Mouse (Mus musculus): Measurements from ENCODE around the gene Ap3b1. TPM values are rescaled to one million over a fixed set of nuclear protein-coding genes. Genes with fewer than 3 reads are reported as not detected.

Gene Ap3b1
- polyA plus RNA-seq, 1 experiment from 2014 or later, result 35.1 TPM

DNA sequence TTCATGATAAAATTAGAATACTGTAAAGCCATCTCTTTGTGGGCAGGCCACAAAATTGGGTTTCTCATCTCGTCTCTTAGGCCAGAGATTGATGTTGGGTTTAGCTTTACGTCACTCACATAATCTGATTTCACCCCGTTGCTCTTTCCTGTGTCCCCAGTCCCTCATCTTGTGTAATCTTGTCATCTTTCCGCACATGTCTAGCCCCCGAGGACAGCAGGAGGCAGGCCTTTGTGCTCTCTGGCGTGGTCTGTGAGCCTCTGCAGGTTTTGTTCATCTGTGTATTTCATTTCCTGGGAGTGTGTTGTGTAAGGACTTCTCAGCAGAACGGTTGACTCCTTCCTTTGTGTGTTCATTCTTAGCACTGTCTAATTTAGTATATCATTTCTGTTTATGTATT is 90.8 kb downstream of the Ap3b1 start:
- no peaks in the 10 kb centered on the region for H3K9me3 ChIP-seq (replicated peaks; ENCODE audit: control insufficient read depth, low read length)
- no peak overlapping the region for H3K9ac ChIP-seq (ENCODE audit: low read depth, low read length)
- no peaks in the 10 kb centered on the region for H3K4me1 ChIP-seq (ENCODE audit: control insufficient read depth, insufficient read depth, low read length)
- 71% methylated on average over 7 of the region's 7 CpGs for WGBS (ENCODE audit: insufficient replicate concordance)
- no peak overlapping the region for H3K27ac ChIP-seq (ENCODE audit: low read depth, low read length)
- no peak for ATAC-seq (replicated peaks; ENCODE audit: insufficient number of reproducible peaks, low FRiP score, low TSS enrichment)
- no peaks in the 10 kb centered on the region for H3K36me3 ChIP-seq (ENCODE audit: control insufficient read depth, insufficient read depth, low read length)
- H3K4me2 ChIP-seq, result no peak overlapping the region
- no peaks in the 10 kb centered on the region for H3K27me3 ChIP-seq (ENCODE audit: control insufficient read depth, insufficient read depth, low read length)
- H3K4me3 ChIP-seq (ENCODE audit: low read depth, low read length), result no peak overlapping the region

DNA sequence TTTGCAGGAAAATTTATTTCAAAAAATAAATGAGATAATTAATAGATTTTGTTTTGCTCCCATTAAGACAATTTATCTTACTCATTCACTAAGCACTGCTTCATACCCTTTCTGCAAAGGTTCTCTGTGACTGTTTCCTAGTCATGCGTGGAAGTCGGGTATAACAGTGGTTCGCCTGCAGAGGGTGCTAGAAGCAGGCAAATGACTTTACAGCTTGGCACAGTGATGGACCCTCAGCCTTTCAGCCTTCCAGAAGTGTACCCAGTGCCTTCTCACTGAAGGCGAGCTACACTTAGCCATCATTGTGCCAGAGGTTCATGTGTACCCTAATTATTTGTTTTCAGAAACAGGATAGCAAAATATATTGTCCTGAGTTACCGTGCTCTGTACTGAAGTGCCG is 92.5 kb downstream of the Ap3b1 start:
- Histone ChIP-seq H3K4me1 (ENCODE audit: control insufficient read depth, insufficient read depth, low read length) (no peaks in the 10 kb centered on the region), H3K4me3 (ENCODE audit: low read depth, low read length) (no peak overlapping the region), H3K36me3 (ENCODE audit: control insufficient read depth, insufficient read depth, low read length) (no peaks in the 10 kb centered on the region), H3K27ac (ENCODE audit: low read depth, low read length) (no peak overlapping the region), H3K9me3 (replicated peaks; ENCODE audit: control insufficient read depth, low read length) (no peaks in the 10 kb centered on the region), H3K9ac (ENCODE audit: low read depth, low read length) (no peak overlapping the region), H3K4me2 (no peak overlapping the region), H3K27me3 (ENCODE audit: control insufficient read depth, insufficient read depth, low read length) (no peaks in the 10 kb centered on the region)
- ATAC-seq (replicated peaks; ENCODE audit: insufficient number of reproducible peaks, low FRiP score, low TSS enrichment), result no peak
- WGBS (ENCODE audit: insufficient replicate concordance), result 60% methylated on average over 6 of the region's 6 CpGs

DNA sequence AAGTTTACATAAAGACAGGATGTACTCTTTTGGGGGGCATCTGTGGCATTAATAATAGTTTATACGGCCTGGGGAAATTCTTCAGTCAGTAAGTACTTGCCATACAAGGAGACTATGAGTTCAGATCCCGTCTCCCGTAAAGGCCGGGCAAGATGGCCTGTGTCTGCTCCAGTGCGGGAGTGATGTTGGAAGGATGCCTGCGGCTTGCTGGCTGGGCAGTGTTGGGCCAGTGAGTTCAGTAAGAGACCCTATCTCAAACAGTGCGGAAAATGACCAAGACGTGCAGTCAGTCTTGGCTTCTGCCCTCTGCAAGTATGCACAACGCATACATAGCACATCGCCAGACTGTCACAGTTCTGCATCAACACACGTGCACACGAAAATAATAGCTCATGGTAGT is 95.4 kb downstream of the Ap3b1 start:
- Histone ChIP-seq H3K4me1 (ENCODE audit: control insufficient read depth, insufficient read depth, low read length) (no peaks in the 10 kb centered on the region), H3K4me3 (ENCODE audit: low read depth, low read length) (no peak overlapping the region), H3K27me3 (ENCODE audit: control insufficient read depth, insufficient read depth, low read length) (no peaks in the 10 kb centered on the region), H3K27ac (ENCODE audit: low read depth, low read length) (no peak overlapping the region), H3K4me2 (no peak overlapping the region), H3K9ac (ENCODE audit: low read depth, low read length) (no peak overlapping the region), H3K36me3 (ENCODE audit: control insufficient read depth, insufficient read depth, low read length) (0 out of 2 replicates have a peak, but pooled peaks cover 2% of the 10 kb centered on the region), H3K9me3 (replicated peaks; ENCODE audit: control insufficient read depth, low read length) (no peaks in the 10 kb centered on the region)
- WGBS (ENCODE audit: insufficient replicate concordance), result 93% methylated on average over 12 of the region's 12 CpGs
- no peak for ATAC-seq (replicated peaks; ENCODE audit: insufficient number of reproducible peaks, low FRiP score, low TSS enrichment)

DNA sequence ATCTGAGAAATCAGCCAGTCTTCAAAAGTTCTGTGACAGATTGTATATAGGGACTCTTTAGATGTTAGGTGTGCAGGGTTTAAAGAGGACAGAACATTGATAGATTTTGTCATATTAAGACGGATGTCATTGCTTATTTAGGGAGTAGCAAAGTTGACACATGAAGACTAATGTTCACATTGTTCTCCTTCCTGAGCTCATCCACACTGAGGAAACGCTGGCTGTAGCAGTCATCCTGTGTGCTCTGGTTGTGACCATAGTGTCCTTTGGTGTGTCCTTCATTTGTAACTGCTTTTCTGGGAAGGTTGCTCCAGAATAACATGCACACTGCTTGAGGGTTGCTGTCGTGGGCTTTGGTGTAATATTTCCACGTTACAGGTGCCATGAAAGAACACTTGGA is 100.4 kb downstream of the Ap3b1 start:
- no peak overlapping the region for H3K27ac ChIP-seq (ENCODE audit: low read depth, low read length)
- no peak overlapping the region for H3K4me3 ChIP-seq (ENCODE audit: low read depth, low read length)
- ATAC-seq (replicated peaks; ENCODE audit: insufficient number of reproducible peaks, low FRiP score, low TSS enrichment), result no peak
- no peak overlapping the region for H3K9ac ChIP-seq (ENCODE audit: low read depth, low read length)
- no peaks in the 10 kb centered on the region for H3K4me1 ChIP-seq (ENCODE audit: control insufficient read depth, insufficient read depth, low read length)
- H3K27me3 ChIP-seq (ENCODE audit: control insufficient read depth, insufficient read depth, low read length), result no peaks in the 10 kb centered on the region
- no peak overlapping the region for H3K4me2 ChIP-seq
- H3K9me3 ChIP-seq (replicated peaks; ENCODE audit: control insufficient read depth, low read length), result no peaks in the 10 kb centered on the region
- WGBS (ENCODE audit: insufficient replicate concordance), result 71% methylated on average over 4 of the region's 4 CpGs
- 0 out of 2 replicates have a peak, but pooled peaks cover 2% of the 10 kb centered on the region for H3K36me3 ChIP-seq (ENCODE audit: control insufficient read depth, insufficient read depth, low read length)

DNA sequence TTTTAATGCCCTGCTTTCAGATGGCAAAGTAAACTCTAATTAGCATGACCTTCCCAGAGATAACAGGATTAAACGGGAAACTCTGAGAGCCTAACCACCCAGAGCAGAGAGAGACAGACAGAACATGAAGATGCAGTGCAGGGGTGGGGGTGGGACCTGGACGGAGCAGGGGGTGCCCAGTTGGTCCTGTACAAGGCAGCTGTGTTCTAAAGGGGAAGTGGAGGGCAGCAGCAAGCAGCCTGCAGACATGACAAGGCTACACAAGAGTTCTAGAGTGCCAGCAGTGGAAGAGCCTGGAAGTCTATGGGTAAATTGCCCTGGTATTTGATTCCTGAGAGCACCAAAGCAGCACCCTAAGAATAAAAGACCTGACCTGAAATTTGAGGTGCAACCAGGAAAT is 105.5 kb downstream of the Ap3b1 start:
- H3K4me1 ChIP-seq (ENCODE audit: control insufficient read depth, insufficient read depth, low read length), result no peaks in the 10 kb centered on the region
- no peaks in the 10 kb centered on the region for H3K27me3 ChIP-seq (ENCODE audit: control insufficient read depth, insufficient read depth, low read length)
- no peaks in the 10 kb centered on the region for H3K36me3 ChIP-seq (ENCODE audit: control insufficient read depth, insufficient read depth, low read length)
- H3K9me3 ChIP-seq (replicated peaks; ENCODE audit: control insufficient read depth, low read length), result no peaks in the 10 kb centered on the region
- H3K4me3 ChIP-seq (ENCODE audit: low read depth, low read length), result no peak overlapping the region
- no peak overlapping the region for H3K4me2 ChIP-seq
- WGBS (ENCODE audit: insufficient replicate concordance), result 39% methylated on average over 2 of the region's 2 CpGs
- H3K9ac ChIP-seq (ENCODE audit: low read depth, low read length), result no peak overlapping the region
- ATAC-seq (replicated peaks; ENCODE audit: insufficient number of reproducible peaks, low FRiP score, low TSS enrichment), result no peak
- no peak overlapping the region for H3K27ac ChIP-seq (ENCODE audit: low read depth, low read length)

DNA sequence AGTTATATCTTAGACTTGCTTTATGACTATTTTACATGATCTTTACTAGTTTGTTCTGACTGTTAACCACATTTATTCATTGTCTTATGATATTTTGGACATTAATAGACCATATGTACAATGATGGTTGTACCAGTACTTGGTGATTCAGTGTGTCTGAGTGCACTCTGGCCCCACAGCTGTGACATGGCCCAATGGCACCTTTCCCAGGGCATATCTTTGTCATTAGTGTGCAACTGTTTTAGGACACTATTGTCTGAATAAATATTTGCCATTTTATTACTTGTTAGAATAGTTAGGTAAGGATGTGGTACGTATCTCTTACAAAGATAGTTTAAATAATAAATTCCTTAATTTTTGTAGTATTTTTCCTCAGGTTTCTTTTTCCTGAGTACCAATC is 109.8 kb downstream of the Ap3b1 start:
- WGBS (ENCODE audit: insufficient replicate concordance), result 94% methylated on average over 1 of the region's 1 CpGs
- H3K27me3 ChIP-seq (ENCODE audit: control insufficient read depth, insufficient read depth, low read length), result no peaks in the 10 kb centered on the region
- no peak overlapping the region for H3K27ac ChIP-seq (ENCODE audit: low read depth, low read length)
- H3K9ac ChIP-seq (ENCODE audit: low read depth, low read length), result no peak overlapping the region
- H3K4me3 ChIP-seq (ENCODE audit: low read depth, low read length), result no peak overlapping the region
- no peak for ATAC-seq (replicated peaks; ENCODE audit: insufficient number of reproducible peaks, low FRiP score, low TSS enrichment)
- H3K9me3 ChIP-seq (replicated peaks; ENCODE audit: control insufficient read depth, low read length), result no peaks in the 10 kb centered on the region
- H3K36me3 ChIP-seq (ENCODE audit: control insufficient read depth, insufficient read depth, low read length), result no peaks in the 10 kb centered on the region
- H3K4me1 ChIP-seq (ENCODE audit: control insufficient read depth, insufficient read depth, low read length), result no peaks in the 10 kb centered on the region
- H3K4me2 ChIP-seq, result no peak overlapping the region

DNA sequence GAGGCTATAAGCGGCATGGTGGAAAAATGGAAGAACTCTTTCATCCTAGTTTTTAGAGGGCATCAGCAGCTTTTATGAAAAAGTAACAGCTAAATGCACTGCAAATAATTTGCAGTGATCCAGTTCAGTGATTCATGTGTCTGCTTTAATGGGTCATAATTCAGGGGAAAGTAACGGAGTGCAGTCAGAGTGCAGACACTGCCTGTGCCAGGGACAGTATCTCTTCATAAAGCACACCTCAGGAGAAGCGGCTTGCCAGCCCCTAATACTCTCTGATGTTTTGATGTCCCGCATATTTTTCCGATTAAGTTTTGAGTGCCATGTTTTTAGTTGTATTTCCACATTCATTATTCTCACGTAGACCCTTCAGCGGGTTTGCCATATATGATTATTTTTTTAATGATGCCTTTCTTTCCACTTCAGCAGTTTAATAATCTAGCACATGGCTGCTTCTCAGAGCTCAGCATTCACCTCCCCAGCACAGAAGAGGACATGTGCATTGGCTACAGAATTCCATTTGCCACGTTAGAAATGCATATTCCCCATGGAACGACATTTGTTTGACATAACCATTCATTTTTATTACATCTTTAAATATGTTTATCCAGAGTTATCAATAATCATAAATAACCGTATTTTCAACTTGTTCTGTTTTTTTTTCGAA is 112.4 kb downstream of the Ap3b1 start:
- ATAC-seq (replicated peaks; ENCODE audit: insufficient number of reproducible peaks, low FRiP score, low TSS enrichment), result no peak

DNA sequence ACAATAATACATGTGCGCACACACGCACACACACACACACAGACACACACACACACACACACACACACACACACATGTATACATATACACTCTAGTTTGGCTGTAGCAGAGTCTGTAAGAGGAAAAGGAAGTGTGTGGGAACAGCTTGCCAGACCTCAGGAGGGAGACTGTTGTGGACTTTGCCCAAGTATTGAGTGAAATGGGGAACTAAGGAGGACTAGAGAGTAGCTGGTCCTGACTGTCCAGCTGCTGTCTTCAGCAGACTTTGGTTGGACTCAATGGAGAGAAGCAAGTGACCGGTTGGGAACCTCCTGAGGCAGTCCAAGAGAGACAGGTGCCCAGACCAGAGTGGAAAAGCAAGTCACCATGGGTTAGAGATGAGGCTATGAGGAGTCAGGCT is 117.4 kb downstream of the Ap3b1 start:
- no peaks in the 10 kb centered on the region for H3K4me1 ChIP-seq (ENCODE audit: control insufficient read depth, insufficient read depth, low read length)
- no peak for ATAC-seq (replicated peaks; ENCODE audit: insufficient number of reproducible peaks, low FRiP score, low TSS enrichment)
- no peaks in the 10 kb centered on the region for H3K27me3 ChIP-seq (ENCODE audit: control insufficient read depth, insufficient read depth, low read length)
- no peak overlapping the region for H3K4me2 ChIP-seq
- H3K4me3 ChIP-seq (ENCODE audit: low read depth, low read length), result no peak overlapping the region
- WGBS (ENCODE audit: insufficient replicate concordance), result 96% methylated on average over 3 of the region's 3 CpGs
- H3K9me3 ChIP-seq (replicated peaks; ENCODE audit: control insufficient read depth, low read length), result no peaks in the 10 kb centered on the region
- H3K9ac ChIP-seq (ENCODE audit: low read depth, low read length), result no peak overlapping the region
- peaks cover 6% of the 10 kb centered on the region for H3K36me3 ChIP-seq (ENCODE audit: control insufficient read depth, insufficient read depth, low read length)
- H3K27ac ChIP-seq (ENCODE audit: low read depth, low read length), result no peak overlapping the region

More for the DNA sequence above, 112.4 kb downstream of the Ap3b1 start:
- Histone ChIP-seq H3K36me3 (ENCODE audit: control insufficient read depth, insufficient read depth, low read length) (no peaks in the 10 kb centered on the region; the same call in 1 of the 2 replicates), H3K4me1 (ENCODE audit: control insufficient read depth, insufficient read depth, low read length) (no peaks in the 10 kb centered on the region), H3K4me2 (no peak overlapping the region), H3K4me3 (ENCODE audit: low read depth, low read length) (no peak overlapping the region), H3K9ac (ENCODE audit: low read depth, low read length) (no peak overlapping the region), H3K9me3 (replicated peaks; ENCODE audit: control insufficient read depth, low read length) (no peaks in the 10 kb centered on the region), H3K27me3 (ENCODE audit: control insufficient read depth, insufficient read depth, low read length) (no peaks in the 10 kb centered on the region), H3K27ac (ENCODE audit: low read depth, low read length) (no peak overlapping the region)
- 91% methylated on average over 11 of the region's 11 CpGs for WGBS (ENCODE audit: insufficient replicate concordance)

DNA sequence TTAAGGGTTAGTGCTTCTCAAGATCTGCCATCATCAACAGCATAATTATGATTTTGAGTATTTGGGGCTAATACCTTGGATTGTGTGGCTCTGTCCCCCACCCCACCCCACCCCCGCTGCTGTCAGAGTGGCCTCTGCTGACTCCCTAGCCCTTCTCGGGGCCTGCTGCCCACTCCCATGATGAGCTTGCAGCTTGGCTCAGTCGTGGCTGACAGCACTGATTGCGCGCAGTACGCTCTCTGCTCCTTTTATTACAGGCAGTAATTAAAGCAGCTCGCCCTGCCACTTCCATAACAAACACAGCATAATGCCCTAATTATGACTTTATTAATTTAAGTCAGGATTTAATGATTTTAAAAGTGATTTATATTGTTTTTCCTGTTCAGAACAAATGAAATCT is 121.5 kb downstream of the Ap3b1 start:
- H3K27me3 ChIP-seq (ENCODE audit: control insufficient read depth, insufficient read depth, low read length), result no peaks in the 10 kb centered on the region
- H3K36me3 ChIP-seq (ENCODE audit: control insufficient read depth, insufficient read depth, low read length), result peaks cover 36% of the 10 kb centered on the region
- no peak overlapping the region for H3K4me2 ChIP-seq
- no peak overlapping the region for H3K27ac ChIP-seq (ENCODE audit: low read depth, low read length)
- ATAC-seq (replicated peaks; ENCODE audit: insufficient number of reproducible peaks, low FRiP score, low TSS enrichment), result no peak
- 82% methylated on average over 7 of the region's 7 CpGs for WGBS (ENCODE audit: insufficient replicate concordance)
- H3K4me1 ChIP-seq (ENCODE audit: control insufficient read depth, insufficient read depth, low read length), result no peaks in the 10 kb centered on the region
- H3K9me3 ChIP-seq (replicated peaks; ENCODE audit: control insufficient read depth, low read length), result no peaks in the 10 kb centered on the region
- H3K9ac ChIP-seq (ENCODE audit: low read depth, low read length), result no peak overlapping the region
- H3K4me3 ChIP-seq (ENCODE audit: low read depth, low read length), result no peak overlapping the region

Data from heart, embryonic 11.5 days (tissue).